Mouse (Mus musculus): ENCODE data around the gene Gm20458. TPM values are rescaled to one million over a fixed set of nuclear protein-coding genes. Genes with fewer than 3 reads are reported as not detected.

The Gm20458 gene
- polyA plus RNA-seq, 1 experiment, result not detected

DNA sequence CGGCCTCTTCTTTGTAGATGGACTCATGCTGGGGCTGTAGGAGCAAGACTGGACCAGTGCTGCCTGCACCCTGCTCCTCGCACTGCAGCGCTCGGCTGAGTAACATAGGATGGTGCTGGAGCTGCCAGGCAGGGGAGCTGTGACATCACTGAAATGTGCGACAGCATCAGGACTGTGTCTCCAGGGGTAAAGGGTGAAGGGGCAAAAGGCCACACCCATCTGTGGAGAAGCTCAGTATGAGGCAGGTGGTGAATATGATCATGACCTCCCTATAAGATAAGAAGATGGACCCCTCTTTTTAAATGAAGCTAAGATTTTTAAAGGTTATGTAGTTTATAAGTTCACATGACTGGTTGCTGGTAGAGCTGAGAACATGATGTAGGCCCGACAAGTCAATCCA lies 12.9 kb downstream of the Gm20458 start, which contains the start of gene Trp53tg5:
Trp53tg5 (minus strand) TSS at position 101 of the 400 bp plus-strand sequence.
- Histone ChIP-seq H3K27me3 (ENCODE audit: control insufficient read depth) (no peaks in the 10 kb centered on the region), H3K4me1 (ENCODE audit: control insufficient read depth) (no peaks in the 10 kb centered on the region), H3K4me3 (replicated peaks) (no peak within 1 kb of the TSS), H3K36me3 (ENCODE audit: control insufficient read depth) (peaks cover 12% of the 10 kb centered on the region), H3K9me3 (ENCODE audit: control insufficient read depth, low read length) (no peaks in the 10 kb centered on the region)
- TF ChIP-seq GATA1 (IDR thresholded peaks at IDR 0.05; ENCODE audit: low read length) (no peak), TAL1 (IDR thresholded peaks at IDR 0.05; ENCODE audit: low read length) (no peak)

GRCm38 (mm10) chr2:164485681-164486257 lies 25.0 kb downstream of the Gm20458 start, which contains the start of gene Dbndd2:
Gene Dbndd2, plus strand, starts transcription at chr2:164486106.
- Histone ChIP-seq H3K36me3 (ENCODE audit: control insufficient read depth) (peaks cover 4% of the 10 kb centered on the region), H3K4me3 (replicated peaks) (peak within 1 kb of the TSS; percentile 50), H3K9me3 (ENCODE audit: control insufficient read depth, low read length) (peaks cover 3% of the 10 kb centered on the region; the same call in 1 of the 2 replicates), H3K27me3 (ENCODE audit: control insufficient read depth) (peaks cover 42% of the 10 kb centered on the region), H3K4me1 (ENCODE audit: control insufficient read depth) (peaks cover 4% of the 10 kb centered on the region)
- TF ChIP-seq GATA1 (IDR thresholded peaks at IDR 0.05; ENCODE audit: low read length), result no peak
- no peak for TF ChIP-seq TAL1 (IDR thresholded peaks at IDR 0.05; ENCODE audit: low read length)

GRCm38 (mm10) chr2:164486258-164487114 lies 25.7 kb downstream of the Gm20458 start:
- TF ChIP-seq GATA1 (IDR thresholded peaks at IDR 0.05; ENCODE audit: low read length) (no peak), TAL1 (IDR thresholded peaks at IDR 0.05; ENCODE audit: low read length) (no peak)
- peaks cover 4% of the 10 kb centered on the region for H3K36me3 ChIP-seq (ENCODE audit: control insufficient read depth)

GRCm38 (mm10) chr2:164487115-164487527 lies 26.4 kb downstream of the Gm20458 start:
- peak overlapping the region; percentile 50 for H3K4me3 ChIP-seq (replicated peaks)
- peaks cover 42% of the 10 kb centered on the region for H3K27me3 ChIP-seq (ENCODE audit: control insufficient read depth)
- H3K36me3 ChIP-seq (ENCODE audit: control insufficient read depth), result peaks cover 4% of the 10 kb centered on the region
- TF ChIP-seq GATA1 (IDR thresholded peaks at IDR 0.05; ENCODE audit: low read length) (no peak), TAL1 (IDR thresholded peaks at IDR 0.05; ENCODE audit: low read length) (no peak)
- peaks cover 3% of the 10 kb centered on the region; the same call in 1 of the 2 replicates for H3K9me3 ChIP-seq (ENCODE audit: control insufficient read depth, low read length)
- peaks cover 4% of the 10 kb centered on the region for H3K4me1 ChIP-seq (ENCODE audit: control insufficient read depth)

More at GRCm38 (mm10) chr2:164486258-164487114, 25.7 kb downstream of the Gm20458 start:
- H3K4me3 ChIP-seq (replicated peaks), result peak overlapping the region; percentile 50
- peaks cover 3% of the 10 kb centered on the region; the same call in 1 of the 2 replicates for H3K9me3 ChIP-seq (ENCODE audit: control insufficient read depth, low read length)
- peaks cover 42% of the 10 kb centered on the region for H3K27me3 ChIP-seq (ENCODE audit: control insufficient read depth)
- peaks cover 4% of the 10 kb centered on the region for H3K4me1 ChIP-seq (ENCODE audit: control insufficient read depth)

DNA sequence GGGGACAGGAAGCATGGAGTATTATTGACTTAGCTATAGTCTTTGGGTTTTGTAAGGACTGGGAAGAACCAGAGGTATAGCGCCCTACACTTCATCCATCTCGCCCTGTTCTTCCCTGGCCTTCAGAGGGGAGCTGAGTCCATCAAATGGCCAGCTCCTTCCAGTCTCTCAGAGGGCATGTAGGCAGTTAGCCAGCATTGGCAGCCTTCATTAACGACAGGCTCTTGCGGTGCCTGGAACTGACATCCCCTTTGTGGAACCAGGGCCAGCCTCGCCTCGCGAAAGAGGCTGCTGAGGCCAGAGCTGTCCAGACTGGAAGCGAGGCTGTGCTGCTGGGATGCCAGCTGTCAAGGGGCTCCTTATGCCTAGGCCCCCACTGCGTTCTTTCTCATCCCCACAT lies 27.0 kb downstream of the Gm20458 start:
- peaks cover 3% of the 10 kb centered on the region; the same call in 1 of the 2 replicates for H3K9me3 ChIP-seq (ENCODE audit: control insufficient read depth, low read length)
- peaks cover 42% of the 10 kb centered on the region for H3K27me3 ChIP-seq (ENCODE audit: control insufficient read depth)
- H3K36me3 ChIP-seq (ENCODE audit: control insufficient read depth), result peaks cover 4% of the 10 kb centered on the region
- TF ChIP-seq TAL1 (IDR thresholded peaks at IDR 0.05; ENCODE audit: low read length) (no peak), GATA1 (IDR thresholded peaks at IDR 0.05; ENCODE audit: low read length) (no peak)
- H3K4me3 ChIP-seq (replicated peaks), result no peak overlapping the region
- peaks cover 4% of the 10 kb centered on the region for H3K4me1 ChIP-seq (ENCODE audit: control insufficient read depth)

- Histone ChIP-seq H3K4me1 (ENCODE audit: control insufficient read depth) (peaks cover 22% of the 10 kb centered on the region), H3K9me3 (ENCODE audit: control insufficient read depth, low read length) (no peaks in the 10 kb centered on the region), H3K4me3 (replicated peaks) (no peak overlapping the region), H3K36me3 (ENCODE audit: control insufficient read depth) (peaks cover 5% of the 10 kb centered on the region), H3K27me3 (ENCODE audit: control insufficient read depth) (no peaks in the 10 kb centered on the region; the same call in 1 of the 2 replicates)
- TF ChIP-seq GATA1 (IDR thresholded peaks at IDR 0.05; ENCODE audit: low read length) (no peak), TAL1 (IDR thresholded peaks at IDR 0.05; ENCODE audit: low read length) (no peak)
Observed at GRCm38 (mm10) chr2:164494126-164494525, 33.4 kb downstream of the Gm20458 start.

DNA sequence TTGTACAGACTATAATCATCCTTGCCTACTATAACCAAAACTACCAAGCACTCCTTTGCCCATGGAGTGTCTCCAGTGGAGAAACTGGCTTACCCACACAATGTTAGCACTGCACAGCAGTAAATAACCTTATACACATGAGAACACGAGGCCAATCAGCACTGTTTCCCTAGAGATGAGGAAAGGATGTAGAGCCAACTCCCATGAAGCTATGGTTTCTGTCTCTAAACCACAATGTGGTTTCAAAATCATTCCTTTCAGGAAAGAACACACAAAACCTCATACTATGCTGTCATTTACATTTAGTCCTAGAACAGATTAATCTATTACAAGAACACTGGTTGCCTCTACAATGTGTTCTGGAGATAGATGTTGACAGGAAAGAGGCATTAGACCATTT lies 35.6 kb downstream of the Gm20458 start:
- Histone ChIP-seq H3K27me3 (ENCODE audit: control insufficient read depth) (no peaks in the 10 kb centered on the region; the same call in 1 of the 2 replicates), H3K36me3 (ENCODE audit: control insufficient read depth) (peaks cover 22% of the 10 kb centered on the region), H3K4me1 (ENCODE audit: control insufficient read depth) (peaks cover 24% of the 10 kb centered on the region), H3K9me3 (ENCODE audit: control insufficient read depth, low read length) (no peaks in the 10 kb centered on the region), H3K4me3 (replicated peaks) (peak overlapping the region; percentile 86)
- no peak for TF ChIP-seq GATA1 (IDR thresholded peaks at IDR 0.05; ENCODE audit: low read length)
- no peak for TF ChIP-seq TAL1 (IDR thresholded peaks at IDR 0.05; ENCODE audit: low read length)

DNA sequence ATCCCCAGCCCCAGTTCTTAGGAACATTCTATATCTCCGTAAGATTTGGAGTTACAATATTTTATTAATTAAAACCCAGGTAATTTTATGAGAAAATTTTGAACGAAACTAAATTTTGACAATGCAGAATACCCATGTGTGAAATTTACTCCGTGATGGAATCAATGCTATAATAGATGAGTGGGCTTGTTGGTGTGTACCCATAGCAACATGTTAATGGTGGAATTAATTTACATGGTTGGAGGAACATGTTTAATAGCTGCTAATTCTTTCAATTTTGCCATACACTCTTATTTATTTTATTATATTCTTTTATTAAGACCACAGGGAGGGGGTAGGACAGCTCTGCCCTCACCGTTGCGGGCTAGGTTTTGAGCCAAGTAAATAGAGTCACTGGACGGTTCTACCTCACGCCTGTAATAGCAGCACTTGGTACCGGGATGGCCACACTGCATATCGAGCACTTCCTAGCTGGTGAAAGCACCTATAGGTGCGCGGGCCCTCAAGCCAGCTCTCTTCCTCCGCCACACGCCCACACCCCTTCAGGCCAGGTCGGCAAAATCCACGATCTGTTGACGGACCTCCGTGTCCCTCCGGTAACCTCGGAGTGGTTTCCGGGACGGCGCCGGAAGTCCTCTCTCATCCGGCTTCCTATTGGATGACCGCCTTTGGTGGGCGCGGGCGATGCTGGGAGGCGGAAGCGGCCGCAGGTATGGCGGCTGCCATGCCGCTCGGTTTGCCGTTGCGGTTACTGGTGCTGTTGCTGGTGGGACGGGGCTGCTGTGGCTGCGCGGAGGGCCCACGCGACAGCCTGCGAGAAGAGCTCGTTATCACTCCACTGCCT lies 36.3 kb downstream of the Gm20458 start, which contains the start of gene Pigt:
Pigt (plus strand) TSS at position 674 of the 844 bp plus-strand sequence.
- H3K27me3 ChIP-seq (ENCODE audit: control insufficient read depth), result no peaks in the 10 kb centered on the region; the same call in 1 of the 2 replicates
- H3K36me3 ChIP-seq (ENCODE audit: control insufficient read depth), result peaks cover 29% of the 10 kb centered on the region
- no peaks in the 10 kb centered on the region for H3K9me3 ChIP-seq (ENCODE audit: control insufficient read depth, low read length)
- H3K4me1 ChIP-seq (ENCODE audit: control insufficient read depth), result peaks cover 24% of the 10 kb centered on the region
- H3K4me3 ChIP-seq (replicated peaks), result peak within 1 kb of the TSS; percentile 86
- TF ChIP-seq TAL1 (IDR thresholded peaks at IDR 0.05; ENCODE audit: low read length) (no peak), GATA1 (IDR thresholded peaks at IDR 0.05; ENCODE audit: low read length) (no peak)

Data from erythroblast, embryonic 14.5 days (primary cell).